Mouse (Mus musculus) midbrain, embryonic 12.5 days (tissue): ENCODE measurements around the gene Olfr1047. TPM values are rescaled to one million over a fixed set of nuclear protein-coding genes. Genes with fewer than 3 reads are reported as not detected.
"Not testable (repeated sequence)": the region's sequence is repeated elsewhere in the genome, so short reads cannot be mapped to it uniquely, and the experiment has no call there.

Experiments
- ATAC-seq: fragments of 200-750 bp; cut with Nextera tagmentation; 2 replicates; pipeline ENCODE4 v1.8.0; 2017; ENCODE audit warnings: low read depth, moderate TSS enrichment, moderate library complexity; ENCODE audit not compliant: low FRiP score
- H3K27ac ChIP-seq: fragments of 300-500 bp; sonication (generic); replicated peaks from 2 replicates; pipeline ENCODE4 v1.5.1; 2016; ENCODE audit warnings: mild to moderate bottlenecking
- H3K27me3 ChIP-seq: fragments of 300-500 bp; sonication (generic); 2 replicates; pipeline ENCODE4 v1.6.1; 2016; ENCODE audit warnings: mild to moderate bottlenecking
- H3K36me3 ChIP-seq: fragments of 300-500 bp; sonication (generic); 2 replicates; pipeline ENCODE4 v1.6.1; 2016
- H3K4me1 ChIP-seq: fragments of 300-500 bp; sonication (generic); 2 replicates; pipeline ENCODE4 v1.6.1; 2016
- H3K4me2 ChIP-seq: fragments of 300-500 bp; sonication (generic); replicated peaks from 2 replicates; pipeline ENCODE4 v1.6.1; 2016; ENCODE audit warnings: mild to moderate bottlenecking, moderate library complexity
- H3K4me3 ChIP-seq: fragments of 300-500 bp; sonication (generic); 2 replicates; pipeline ENCODE4 v1.5.1; 2016; ENCODE audit warnings: mild to moderate bottlenecking
- H3K9ac ChIP-seq: fragments of 300-500 bp; sonication (generic); replicated peaks from 2 replicates; pipeline ENCODE4 v1.6.1; 2016; ENCODE audit warnings: mild to moderate bottlenecking, moderate library complexity
- H3K9me3 ChIP-seq: fragments of 300-500 bp; sonication (generic); 2 replicates; pipeline ENCODE4 v1.6.1; 2016; ENCODE audit warnings: mild to moderate bottlenecking
- WGBS: fragments of 180-500 bp; shearing (Covaris S2); methylation state at CpG from one replicate; pipeline ENCODE4 v1.1.7; 2016; 5-methylcytosine and 5-hydroxymethylcytosine counted together
- polyA plus RNA-seq: library from polyadenylated mRNA; unstranded; fragments of >200 nt; fragmentation: Nextera tagmentation; extraction: Ambion mirVana; gene quantifications from 2 replicates; pipeline ENCODE4 v1.2.1, GENCODE M21; 2016

The Olfr1047 gene
- polyA plus RNA-seq = not detected in 2 replicates

- Histone ChIP-seq H3K9me3 (no peaks in the 10 kb centered on the region), H3K27ac (no peak within 1 kb of the TSS), H3K36me3 (no peaks in the 10 kb centered on the region), H3K4me3 (no peak within 1 kb of the TSS), H3K27me3 (no peaks in the 10 kb centered on the region), H3K9ac (no peak within 1 kb of the TSS), H3K4me2 (no peak within 1 kb of the TSS), H3K4me1 (no peaks in the 10 kb centered on the region)
- 90% methylated on average over 1 of the region's 1 CpGs for WGBS
- no peak for ATAC-seq
Measured at GRCm38 (mm10) chr2:86231301-86231700, at the start of gene Olfr1047. TSS of gene Olfr1047 (minus strand) at chr2:86231401.

- not testable (repeated sequence) for H3K4me2 ChIP-seq, H3K36me3 ChIP-seq, H3K9me3 ChIP-seq, H3K9ac ChIP-seq, H3K27ac ChIP-seq, H3K27me3 ChIP-seq, H3K4me3 ChIP-seq, ATAC-seq, H3K4me1 ChIP-seq
Measured at GRCm38 (mm10) chr2:86278988-86279387, 47.8 kb upstream of the Olfr1047 start, which contains the start of gene Olfr1051. TSS of gene Olfr1051 (minus strand) at chr2:86279088.

- not testable (repeated sequence) for ATAC-seq, H3K9ac ChIP-seq, H3K27ac ChIP-seq, H3K4me2 ChIP-seq, H3K36me3 ChIP-seq, H3K4me3 ChIP-seq, H3K9me3 ChIP-seq, H3K4me1 ChIP-seq, H3K27me3 ChIP-seq
Measured at GRCm38 (mm10) chr2:86258228-86258627, 27.0 kb upstream of the Olfr1047 start, which contains the start of gene Olfr1049. TSS of gene Olfr1049 (minus strand) at chr2:86258328.

- Histone ChIP-seq H3K9ac (no peak within 1 kb of the TSS), H3K4me1 (no peaks in the 10 kb centered on the region), H3K9me3 (no peaks in the 10 kb centered on the region), H3K36me3 (no peaks in the 10 kb centered on the region), H3K27me3 (no peaks in the 10 kb centered on the region), H3K4me2 (no peak within 1 kb of the TSS), H3K4me3 (no peak within 1 kb of the TSS), H3K27ac (no peak within 1 kb of the TSS)
- no peak for ATAC-seq
Measured at GRCm38 (mm10) chr2:86240189-86240588, 9.0 kb upstream of the Olfr1047 start, which contains the start of gene Olfr1048. TSS of gene Olfr1048 (minus strand) at chr2:86240289.

GRCm38 (mm10) chr2:86219214-86219613, 12.0 kb downstream of the Olfr1047 start, which contains the start of gene Olfr1046:
TSS of gene Olfr1046 (minus strand) at chr2:86219314.
- 85% methylated on average over 2 of the region's 2 CpGs for WGBS
- ATAC-seq = no peak
- H3K27me3 ChIP-seq = no peaks in the 10 kb centered on the region

GRCm38 (mm10) chr2:86202909-86203308, 28.3 kb downstream of the Olfr1047 start, which contains the start of gene Olfr1045:
TSS of gene Olfr1045 (minus strand) at chr2:86203009.
- no peak within 1 kb of the TSS for H3K4me2 ChIP-seq
- no peak for ATAC-seq
- no peak within 1 kb of the TSS for H3K9ac ChIP-seq
- no peak within 1 kb of the TSS for H3K27ac ChIP-seq
- no peak within 1 kb of the TSS for H3K4me3 ChIP-seq
- no peaks in the 10 kb centered on the region for H3K36me3 ChIP-seq
- H3K27me3 ChIP-seq = no peaks in the 10 kb centered on the region
- no peaks in the 10 kb centered on the region for H3K9me3 ChIP-seq
- H3K4me1 ChIP-seq = no peaks in the 10 kb centered on the region

More at GRCm38 (mm10) chr2:86219214-86219613, 12.0 kb downstream of the Olfr1047 start, which contains the start of gene Olfr1046:
- no peaks in the 10 kb centered on the region for H3K4me1 ChIP-seq
- no peaks in the 10 kb centered on the region for H3K36me3 ChIP-seq
- no peak within 1 kb of the TSS for H3K9ac ChIP-seq
- H3K27ac ChIP-seq = no peak within 1 kb of the TSS
- no peaks in the 10 kb centered on the region for H3K9me3 ChIP-seq
- H3K4me2 ChIP-seq = no peak within 1 kb of the TSS
- H3K4me3 ChIP-seq = no peak within 1 kb of the TSS

GRCm38 (mm10) chr2:86195863-86196262, 35.3 kb downstream of the Olfr1047 start:
- no peaks in the 10 kb centered on the region for H3K27me3 ChIP-seq
- H3K4me1 ChIP-seq = no peaks in the 10 kb centered on the region
- no peak overlapping the region for H3K9ac ChIP-seq
- H3K4me3 ChIP-seq = no peak overlapping the region
- no peaks in the 10 kb centered on the region for H3K9me3 ChIP-seq
- no peak for ATAC-seq
- WGBS = 74% methylated on average over 1 of the region's 1 CpGs
- no peaks in the 10 kb centered on the region for H3K36me3 ChIP-seq
- no peak overlapping the region for H3K4me2 ChIP-seq
- H3K27ac ChIP-seq = no peak overlapping the region

- H3K27me3 ChIP-seq = no peaks in the 10 kb centered on the region
- ATAC-seq = no peak
- no peaks in the 10 kb centered on the region for H3K9me3 ChIP-seq
- H3K4me1 ChIP-seq = no peaks in the 10 kb centered on the region
- H3K4me2 ChIP-seq = no peak within 1 kb of the TSS
- no peaks in the 10 kb centered on the region for H3K36me3 ChIP-seq
- no peak within 1 kb of the TSS for H3K9ac ChIP-seq
- H3K27ac ChIP-seq = no peak within 1 kb of the TSS
- no peak within 1 kb of the TSS for H3K4me3 ChIP-seq
Measured at GRCm38 (mm10) chr2:86185583-86185982, 45.6 kb downstream of the Olfr1047 start, which contains the start of gene Olfr52. TSS of gene Olfr52 (minus strand) at chr2:86185683.

- Histone ChIP-seq H3K4me3 (no peak overlapping the region), H3K27ac (no peak overlapping the region), H3K9ac (no peak overlapping the region), H3K27me3 (no peaks in the 10 kb centered on the region), H3K4me2 (no peak overlapping the region), H3K4me1 (no peaks in the 10 kb centered on the region), H3K9me3 (no peaks in the 10 kb centered on the region), H3K36me3 (no peaks in the 10 kb centered on the region)
- WGBS = 73% methylated on average over 3 of the region's 3 CpGs
- ATAC-seq = no peak
Measured at GRCm38 (mm10) chr2:86179950-86180349, 51.3 kb downstream of the Olfr1047 start.

- Histone ChIP-seq H3K4me3 (no peak within 1 kb of the TSS), H3K27ac (no peak within 1 kb of the TSS), H3K4me1 (no peaks in the 10 kb centered on the region), H3K9me3 (no peaks in the 10 kb centered on the region), H3K27me3 (no peaks in the 10 kb centered on the region), H3K36me3 (no peaks in the 10 kb centered on the region), H3K4me2 (no peak within 1 kb of the TSS), H3K9ac (no peak within 1 kb of the TSS)
- no peak for ATAC-seq
Measured at GRCm38 (mm10) chr2:86177720-86178119, 53.5 kb downstream of the Olfr1047 start, which contains the start of gene Olfr1044. TSS of gene Olfr1044 (minus strand) at chr2:86177820.

Other genes starting within 250 kb of the Olfr1047 start
- gene Olfr1031, start 241.1 kb downstream of the Olfr1047 start, polyA plus RNA-seq = not detected in 2 replicates
- not detected in 2 replicates for gene Olfr1032, start 225.9 kb downstream of the Olfr1047 start, polyA plus RNA-seq
- not detected in 2 replicates for gene Olfr1033, start 210.8 kb downstream of the Olfr1047 start, polyA plus RNA-seq
- 0.05 TPM in 1 of 2 replicates, not detected in the other for gene Olfr1034, start 185.5 kb downstream of the Olfr1047 start, polyA plus RNA-seq
- not detected in 2 replicates for gene Olfr1036, start 157.4 kb downstream of the Olfr1047 start, polyA plus RNA-seq
- not detected in 2 replicates for gene Olfr1037, start 144.0 kb downstream of the Olfr1047 start, polyA plus RNA-seq
- not detected in 2 replicates for gene Olfr1039, start 95.5 kb downstream of the Olfr1047 start, polyA plus RNA-seq
- gene Olfr1040, start 84.7 kb downstream of the Olfr1047 start, polyA plus RNA-seq = not detected in 2 replicates
- not detected in 2 replicates for gene Olfr1042, start 69.6 kb downstream of the Olfr1047 start, polyA plus RNA-seq
- not detected in 2 replicates for gene Olfr1043, start 63.9 kb downstream of the Olfr1047 start, polyA plus RNA-seq
- not detected in 2 replicates for gene Olfr1044, start 53.6 kb downstream of the Olfr1047 start, polyA plus RNA-seq
- not detected in 2 replicates for gene Olfr52, start 45.7 kb downstream of the Olfr1047 start, polyA plus RNA-seq
- not detected in 2 replicates for gene Olfr1045, start 28.4 kb downstream of the Olfr1047 start, polyA plus RNA-seq
- not detected in 2 replicates for gene Olfr1046, start 12.1 kb downstream of the Olfr1047 start, polyA plus RNA-seq
- not detected in 2 replicates for gene Olfr1048, start 8.9 kb upstream of the Olfr1047 start, polyA plus RNA-seq
- gene Olfr1049, start 26.9 kb upstream of the Olfr1047 start, polyA plus RNA-seq = not detected in 2 replicates
- not detected in 2 replicates for gene Olfr1051, start 47.7 kb upstream of the Olfr1047 start, polyA plus RNA-seq
- not detected in 2 replicates for gene Olfr1052, start 61.1 kb upstream of the Olfr1047 start, polyA plus RNA-seq
- not detected in 2 replicates for gene Olfr1053, start 83.9 kb upstream of the Olfr1047 start, polyA plus RNA-seq
- gene Olfr1054, start 104.0 kb upstream of the Olfr1047 start, polyA plus RNA-seq = not detected in 2 replicates
- gene Olfr1055, start 118.9 kb upstream of the Olfr1047 start, polyA plus RNA-seq = not detected in 2 replicates
- gene Olfr1056, start 131.1 kb upstream of the Olfr1047 start, polyA plus RNA-seq = not detected in 2 replicates
- gene Olfr1057, start 147.0 kb upstream of the Olfr1047 start, polyA plus RNA-seq = not detected in 2 replicates
- gene Olfr1058, start 157.2 kb upstream of the Olfr1047 start, polyA plus RNA-seq = not detected in 2 replicates
- not detected in 2 replicates for gene Olfr1061, start 182.6 kb upstream of the Olfr1047 start, polyA plus RNA-seq
- not detected in 2 replicates for gene Olfr1062, start 195.3 kb upstream of the Olfr1047 start, polyA plus RNA-seq
- not detected in 2 replicates for gene Olfr1065, start 219.2 kb upstream of the Olfr1047 start, polyA plus RNA-seq
- gene Olfr1066, start 224.9 kb upstream of the Olfr1047 start, polyA plus RNA-seq = not detected in 2 replicates